Mouse (Mus musculus): ENCODE measurements around the gene Gin1. TPM values are rescaled to one million over a fixed set of nuclear protein-coding genes. Genes with fewer than 3 reads are reported as not detected.
A peak's percentile ranks its signal among the peaks of the same experiment; 100 is the strongest.
"Not testable (repeated sequence)": the region's sequence is repeated elsewhere in the genome, so short reads cannot be mapped to it uniquely, and the experiment has no call there.

The Gin1 gene
- total RNA-seq (2015) (18.5 and 25.4 TPM in 2 replicates), total RNA-seq (2017) (8.6 and 11.2 TPM in 2 replicates)

DNA sequence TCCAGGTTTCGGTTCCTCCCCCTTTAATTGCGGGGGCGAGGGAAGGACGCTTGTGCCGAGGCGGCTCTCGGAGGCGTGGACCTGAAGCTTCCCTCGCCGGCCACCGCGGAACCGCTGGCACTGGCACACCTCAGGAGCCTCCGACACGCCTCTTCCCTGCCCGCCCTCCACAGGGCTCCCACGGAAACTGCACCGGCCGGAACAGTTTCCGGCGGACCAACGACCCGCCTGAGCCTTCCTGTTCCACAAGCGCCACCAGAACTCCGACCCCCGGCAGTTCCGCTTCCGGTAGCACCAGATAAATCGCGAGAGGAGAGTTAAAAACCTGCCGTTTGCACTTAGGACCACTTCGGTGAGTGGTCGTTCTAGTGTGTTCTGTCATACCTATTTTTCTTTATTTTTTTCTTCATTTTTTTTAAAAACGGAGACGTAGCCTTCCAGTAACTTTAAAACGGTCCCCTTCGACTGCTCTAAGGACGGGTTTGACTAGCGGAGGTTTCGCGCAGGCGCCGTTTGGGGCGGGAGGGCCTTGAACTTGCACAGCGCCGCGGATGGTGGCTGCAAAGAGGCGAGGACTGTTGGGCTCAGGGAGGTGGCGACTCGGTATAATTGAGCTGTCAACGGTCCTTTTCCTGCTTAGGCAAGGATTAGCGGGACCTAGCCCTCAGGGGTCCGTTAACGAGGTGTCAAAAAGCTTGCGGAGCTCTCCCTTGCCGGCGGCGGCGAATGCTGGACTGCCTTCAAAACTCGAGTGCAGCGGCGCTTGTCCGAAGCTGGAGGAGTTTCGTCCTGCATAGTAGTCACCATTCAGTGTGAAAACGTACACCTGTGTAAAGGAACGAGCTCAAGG is at the start of gene Gin1, which contains the start of gene Ppip5k2:
Gene Gin1, plus strand, starts transcription at position 269 of the 850 bp plus-strand sequence.
Gene Ppip5k2, minus strand, starts transcription at position 508 of the 850 bp plus-strand sequence.
- peak; percentile 87 for ATAC-seq (ENCODE audit: poor library complexity, severe bottlenecking)

DNA sequence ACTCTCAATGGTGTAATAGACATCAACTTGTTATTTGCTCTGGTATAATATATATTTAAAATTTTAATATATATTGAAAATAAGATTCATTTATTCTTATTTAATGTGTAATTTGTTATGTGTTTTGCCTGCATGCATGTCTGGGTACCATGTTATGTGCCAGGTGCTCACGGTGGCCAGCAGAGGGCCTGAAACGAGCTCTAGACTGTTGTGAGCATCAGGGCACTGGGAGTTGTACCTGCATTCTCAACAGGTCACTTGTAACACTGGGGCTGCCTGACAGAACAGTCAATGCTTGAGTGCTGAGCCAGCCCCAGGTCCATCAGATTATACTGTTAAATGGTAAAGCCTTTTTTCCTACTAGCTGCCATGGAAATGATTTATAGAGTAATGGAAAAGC is 43.2 kb upstream of the Gin1 start:
- ATAC-seq (ENCODE audit: poor library complexity, severe bottlenecking): no peak

GRCm38 (mm10) chr1:97729339-97729738 is 40.6 kb upstream of the Gin1 start:
- ATAC-seq (ENCODE audit: poor library complexity, severe bottlenecking): no peak

DNA sequence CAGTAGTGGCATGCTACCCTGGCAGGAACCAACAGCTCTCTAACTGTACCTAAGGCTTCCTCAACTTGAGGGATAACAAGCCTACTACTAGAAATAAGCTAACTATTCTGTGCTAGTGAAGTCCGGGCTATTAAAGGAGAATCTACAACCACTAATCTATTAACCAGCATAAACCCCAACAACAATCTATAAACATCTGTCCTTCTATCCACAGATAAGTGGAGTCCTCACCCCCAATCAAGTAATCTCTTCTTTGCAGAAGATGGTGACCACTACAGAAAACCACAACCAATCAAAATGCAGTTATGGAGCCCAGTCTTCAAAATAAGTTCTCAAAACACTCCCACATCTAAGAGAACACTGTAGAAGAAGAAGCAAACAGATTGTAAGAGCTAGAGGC is 26.9 kb upstream of the Gin1 start:
- no peak for ATAC-seq (ENCODE audit: poor library complexity, severe bottlenecking)

GRCm38 (mm10) chr1:97745712-97746111 is 24.3 kb upstream of the Gin1 start:
- no peak for ATAC-seq (ENCODE audit: poor library complexity, severe bottlenecking)

- no peak for ATAC-seq (ENCODE audit: poor library complexity, severe bottlenecking)
These were observed 23.7 kb upstream of the Gin1 start for GRCm38 (mm10) chr1:97746261-97746660.

DNA sequence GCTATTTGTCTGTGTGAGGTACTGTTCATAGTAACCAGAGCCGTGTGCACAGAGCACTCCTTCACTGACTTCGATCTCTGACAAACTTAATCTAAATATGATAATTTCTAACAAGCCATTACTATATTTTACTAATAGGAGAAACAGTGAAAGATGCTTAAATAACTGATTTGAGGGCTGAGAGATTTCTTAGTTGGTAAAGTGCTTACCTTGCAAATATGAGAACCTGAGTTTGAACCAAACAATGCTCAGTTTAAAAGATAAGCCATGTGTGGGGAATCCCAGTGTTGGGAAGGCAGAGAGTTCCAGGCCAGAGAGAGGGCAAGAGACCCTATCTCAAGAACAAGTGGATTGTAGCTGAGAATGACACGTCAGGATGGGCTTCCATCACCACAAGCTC is 21.8 kb upstream of the Gin1 start:
- no peak for ATAC-seq (ENCODE audit: poor library complexity, severe bottlenecking)

GRCm38 (mm10) chr1:97753216-97753615 is 16.8 kb upstream of the Gin1 start:
- no peak for ATAC-seq (ENCODE audit: poor library complexity, severe bottlenecking)

DNA sequence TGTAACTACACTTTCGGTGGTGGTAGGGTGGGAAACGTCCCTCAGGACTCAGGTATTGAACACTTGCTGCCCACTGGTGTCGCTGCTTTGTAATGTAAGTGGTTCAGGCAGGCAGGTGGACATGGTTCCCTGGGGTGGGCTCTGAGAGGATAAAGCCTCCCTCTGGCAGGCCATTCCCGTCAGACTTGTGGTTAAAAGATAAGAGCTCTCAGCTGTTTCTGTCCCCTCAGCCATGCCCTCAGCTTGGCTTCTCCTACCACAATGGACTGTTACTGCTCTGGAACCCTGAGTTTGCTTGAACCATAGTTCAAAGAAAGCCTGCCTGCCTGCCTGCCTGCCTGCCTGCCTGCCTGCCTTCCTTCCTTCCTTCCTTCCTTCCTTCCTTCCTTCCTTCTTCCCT is 15.6 kb upstream of the Gin1 start:
- ATAC-seq (ENCODE audit: poor library complexity, severe bottlenecking): no peak

DNA sequence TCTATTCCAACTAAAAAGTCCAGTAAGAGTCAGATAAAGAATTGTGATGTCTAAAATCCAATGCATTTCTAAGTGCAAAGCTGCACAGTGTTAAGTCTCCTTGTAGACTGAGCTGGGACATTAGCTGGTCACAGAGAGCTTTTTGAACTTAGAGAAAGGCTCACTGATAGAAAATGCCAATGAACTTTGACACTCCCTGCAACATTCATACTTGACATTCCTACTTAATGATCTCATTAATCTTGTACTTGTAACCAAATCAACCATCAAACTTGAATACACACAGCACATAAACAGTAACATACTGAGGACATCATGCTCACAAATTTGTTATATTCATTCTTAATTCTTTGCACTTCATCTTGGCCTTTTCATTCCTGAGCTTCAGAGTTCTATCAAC is 10.1 kb upstream of the Gin1 start:
- no peak for ATAC-seq (ENCODE audit: poor library complexity, severe bottlenecking)

GRCm38 (mm10) chr1:97760598-97760997 is 9.4 kb upstream of the Gin1 start:
- no peak for ATAC-seq (ENCODE audit: poor library complexity, severe bottlenecking)

GRCm38 (mm10) chr1:97761477-97761876 is 8.5 kb upstream of the Gin1 start:
- no peak for ATAC-seq (ENCODE audit: poor library complexity, severe bottlenecking)

DNA sequence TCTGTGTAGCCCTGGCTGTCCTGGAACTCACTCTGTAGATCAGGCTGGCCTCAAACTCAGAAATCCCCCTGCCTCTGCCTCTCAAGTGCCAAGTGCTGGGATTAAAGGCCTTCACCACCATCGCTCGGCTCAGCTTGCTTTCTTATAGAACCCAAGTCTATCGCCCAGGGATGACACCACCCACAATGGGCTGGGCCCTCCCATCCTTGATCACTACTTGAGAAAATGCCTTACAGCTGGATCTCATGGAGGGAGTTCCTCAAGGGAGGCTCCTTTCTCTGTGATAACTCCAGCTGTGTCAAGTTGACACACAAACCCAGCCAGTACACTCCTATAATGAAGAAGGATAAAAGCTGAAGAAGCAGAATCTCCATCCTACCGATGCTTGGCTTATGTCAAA is 4.3 kb upstream of the Gin1 start:
- not testable (repeated sequence) for ATAC-seq (ENCODE audit: poor library complexity, severe bottlenecking)

DNA sequence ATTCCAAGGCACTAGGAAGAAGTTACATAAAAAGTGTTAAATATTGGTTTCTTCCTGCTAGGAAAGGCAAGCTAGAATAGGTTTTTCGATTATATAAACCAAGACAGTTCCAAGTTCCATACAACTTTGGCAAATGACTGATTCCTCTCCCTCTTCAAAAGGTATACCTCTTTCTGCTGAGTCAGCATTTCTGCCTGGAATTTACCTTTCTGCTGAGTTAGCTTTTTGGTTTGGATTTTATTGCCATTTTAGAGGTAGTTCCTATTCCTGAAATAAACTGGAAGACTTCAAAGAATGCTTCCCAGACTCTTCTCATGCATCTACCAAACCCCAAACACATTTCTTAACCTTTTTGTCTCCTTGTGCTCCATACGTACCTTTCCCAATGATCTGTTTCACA is 1.9 kb upstream of the Gin1 start:
- ATAC-seq (ENCODE audit: poor library complexity, severe bottlenecking): no peak

DNA sequence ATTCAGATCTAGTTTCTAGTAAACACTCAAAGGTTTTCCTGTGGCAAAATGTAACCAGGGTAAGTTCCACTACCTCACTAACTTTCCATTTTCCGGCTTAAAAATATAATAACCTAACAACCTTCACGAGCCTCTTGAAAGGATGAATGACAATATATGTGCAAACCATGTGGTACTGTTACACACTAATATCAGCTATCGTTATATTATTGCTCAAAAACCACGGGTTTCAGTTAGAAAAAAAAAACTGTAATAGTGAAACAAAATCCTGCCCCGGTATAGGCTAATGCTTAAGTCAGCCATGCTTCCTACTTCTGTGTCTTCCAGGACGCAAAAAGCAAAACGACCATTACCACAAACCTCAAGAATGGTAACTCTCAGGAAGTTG is 1.1 kb upstream of the Gin1 start:
- peak; percentile 6 for ATAC-seq (ENCODE audit: poor library complexity, severe bottlenecking)

- peak; percentile 55 for ATAC-seq (ENCODE audit: poor library complexity, severe bottlenecking)
These were observed 573 bp upstream of the Gin1 start for GRCm38 (mm10) chr1:97769294-97769903.

DNA sequence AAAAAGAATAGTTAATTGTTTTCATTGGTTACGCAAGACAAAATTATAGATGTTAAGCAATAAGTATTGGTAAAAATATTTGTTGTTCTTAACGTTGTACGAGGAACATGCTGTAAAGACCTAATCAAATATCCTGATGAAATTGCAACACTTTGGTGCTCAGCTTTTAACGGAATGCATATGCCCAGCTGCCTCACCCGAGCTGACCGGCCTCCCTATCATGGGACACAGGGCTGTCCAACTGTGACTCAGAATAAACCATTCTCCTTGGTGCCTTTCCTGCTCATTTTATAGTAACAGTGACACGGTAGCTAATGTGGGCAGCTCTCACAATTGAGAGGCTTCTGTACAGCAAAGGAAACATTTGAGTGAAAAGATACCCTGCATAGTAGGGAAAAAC is 1.1 kb downstream of the Gin1 start:
- no peak for ATAC-seq (ENCODE audit: poor library complexity, severe bottlenecking)

GRCm38 (mm10) chr1:97771727-97772126 is 1.8 kb downstream of the Gin1 start:
- no peak for ATAC-seq (ENCODE audit: poor library complexity, severe bottlenecking)

- no peak for ATAC-seq (ENCODE audit: poor library complexity, severe bottlenecking)
These were observed 3.4 kb downstream of the Gin1 start for GRCm38 (mm10) chr1:97773362-97773761.

DNA sequence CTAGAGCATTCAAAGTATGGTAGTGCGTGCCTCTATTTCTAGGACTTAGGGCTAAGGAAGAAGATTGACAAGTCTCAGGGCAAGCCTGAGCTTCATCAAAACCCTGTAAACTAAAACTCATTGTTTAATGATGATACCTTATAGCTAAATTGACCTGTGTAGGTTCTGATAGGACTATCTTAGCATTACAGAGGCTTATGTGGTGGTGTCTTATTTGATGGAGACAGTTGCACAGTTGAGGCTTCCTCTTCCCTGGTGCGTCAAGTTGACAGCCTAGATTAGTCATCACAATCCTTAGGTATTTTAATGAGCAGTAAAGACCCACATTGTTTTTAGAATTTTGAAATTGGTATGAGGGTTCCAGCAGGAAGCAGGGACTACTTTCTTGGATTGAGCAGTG is 4.0 kb downstream of the Gin1 start:
- ATAC-seq (ENCODE audit: poor library complexity, severe bottlenecking): no peak

GRCm38 (mm10) chr1:97781674-97782073 is 11.7 kb downstream of the Gin1 start:
- ATAC-seq (ENCODE audit: poor library complexity, severe bottlenecking): no peak

DNA sequence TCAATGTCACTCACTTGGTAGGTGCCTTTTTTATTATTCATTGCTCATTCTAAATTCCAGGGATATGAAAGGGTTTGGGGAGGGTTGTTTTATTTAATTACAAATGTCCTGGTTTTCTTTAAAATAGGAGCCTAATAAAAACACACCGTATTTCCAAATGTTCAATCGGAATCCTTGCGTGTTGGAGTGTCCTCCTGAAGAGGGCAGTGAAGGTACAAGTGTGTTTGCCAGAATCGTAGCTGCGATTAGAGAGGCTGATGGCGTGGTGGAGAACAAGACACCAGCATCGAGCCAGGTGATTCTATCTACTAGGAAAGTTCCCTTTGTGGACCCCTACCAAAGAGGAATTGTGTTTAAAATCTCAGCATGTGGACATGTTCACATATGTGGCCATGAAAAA is 15.0 kb downstream of the Gin1 start:
- ATAC-seq (ENCODE audit: poor library complexity, severe bottlenecking): no peak
